Mouse (Mus musculus) limb, embryonic 13.5 days (tissue): ENCODE measurements around the gene Spout1. TPM values are rescaled to one million over a fixed set of nuclear protein-coding genes. Genes with fewer than 3 reads are reported as not detected.

Source experiments
- ATAC-seq: fragments of 200-750 bp; cut with Nextera tagmentation; 2 replicates; pipeline ENCODE4 v1.8.0; 2017; ENCODE audit warnings: low read depth, moderate number of reproducible peaks, moderate TSS enrichment; ENCODE audit not compliant: low FRiP score
- H3K27ac ChIP-seq: fragments of 300-500 bp; sonication (generic); 2 replicates; pipeline ENCODE4 v1.5.1; 2015; ENCODE audit warnings: inconsistent platforms, mild to moderate bottlenecking, moderate library complexity
- H3K27me3 ChIP-seq: fragments of 300-500 bp; sonication (generic); 2 replicates; pipeline ENCODE4 v1.6.1; 2015; ENCODE audit warnings: mild to moderate bottlenecking, inconsistent platforms
- H3K36me3 ChIP-seq: fragments of 300-500 bp; sonication (generic); 2 replicates; pipeline ENCODE4 v1.6.1; 2015; ENCODE audit warnings: inconsistent platforms, mild to moderate bottlenecking, moderate library complexity
- H3K4me1 ChIP-seq: fragments of 300-500 bp; sonication (generic); 2 replicates; pipeline ENCODE4 v1.6.1; 2015; ENCODE audit warnings: inconsistent platforms
- H3K4me2 ChIP-seq: fragments of 300-500 bp; sonication (generic); replicated peaks from 2 replicates; pipeline ENCODE4 v1.6.1; 2015; ENCODE audit warnings: inconsistent platforms, mild to moderate bottlenecking, moderate library complexity
- H3K4me3 ChIP-seq: fragments of 300-500 bp; sonication (generic); 2 replicates; pipeline ENCODE4 v1.5.1; 2015; ENCODE audit warnings: moderate library complexity, mild to moderate bottlenecking, inconsistent platforms
- H3K9ac ChIP-seq: fragments of 300-500 bp; sonication (generic); 2 replicates; pipeline ENCODE4 v1.6.1; 2015; ENCODE audit warnings: mild to moderate bottlenecking, inconsistent platforms
- H3K9me3 ChIP-seq: fragments of 300-500 bp; sonication (generic); 2 replicates; pipeline ENCODE4 v1.6.1; 2016; ENCODE audit warnings: inconsistent platforms
- WGBS: fragments of 180-500 bp; shearing (Covaris S2); methylation state at CpG from one replicate; pipeline ENCODE4 v1.1.7; 2015; 5-methylcytosine and 5-hydroxymethylcytosine counted together
- polyA plus RNA-seq: library from polyadenylated mRNA; unstranded; fragments of >200 nt; fragmentation: Nextera tagmentation; extraction: Ambion mirVana; gene quantifications from 2 replicates; pipeline ENCODE4 v1.2.1, GENCODE M21; 2015

Gene Spout1
- polyA plus RNA-seq, 1 experiment from 2014 or later = 96.7 TPM

- Histone ChIP-seq H3K4me3 (peak overlapping the region; percentile 85), H3K4me1 (peaks cover 20% of the 10 kb centered on the region), H3K9me3 (no peaks in the 10 kb centered on the region), H3K27me3 (no peaks in the 10 kb centered on the region), H3K36me3 (peaks cover 9% of the 10 kb centered on the region), H3K27ac (peak overlapping the region; percentile 89), H3K4me2 (peak overlapping the region; percentile 90), H3K9ac (peak overlapping the region; percentile 76)
- peak; percentile 76 for ATAC-seq
- WGBS = 1% methylated on average over 44 of the region's 44 CpGs
Measured at GRCm38 (mm10) chr2:30123729-30124471, 54.4 kb downstream of the Spout1 start.

Other genes with a start within 250 kb of the Spout1 start
- gene Gle1, start 243.0 kb downstream of the Spout1 start, polyA plus RNA-seq = 74.2 and 75.1 TPM in 2 replicates
- gene Sptan1, start 212.9 kb downstream of the Spout1 start, polyA plus RNA-seq = 85.5 and 90.7 TPM in 2 replicates
- 40.4 and 42.5 TPM in 2 replicates for gene Wdr34, start 129.6 kb downstream of the Spout1 start, polyA plus RNA-seq
- 514 and 554 TPM in 2 replicates for gene Set, start 121.1 kb downstream of the Spout1 start, polyA plus RNA-seq
- gene Pkn3, start 100.8 kb downstream of the Spout1 start, polyA plus RNA-seq = 8.6 and 10.0 TPM in 2 replicates
- 25.3 and 27.9 TPM in 2 replicates for gene Zdhhc12, start 84.8 kb downstream of the Spout1 start, polyA plus RNA-seq
- 11.2 and 12.5 TPM in 2 replicates for gene Zer1, start 53.9 kb downstream of the Spout1 start, polyA plus RNA-seq
- gene Tbc1d13, start 44.7 kb downstream of the Spout1 start, polyA plus RNA-seq = 10.1 and 10.7 TPM in 2 replicates
- 17.2 and 19.2 TPM in 2 replicates for gene Endog, start 7.0 kb downstream of the Spout1 start, polyA plus RNA-seq
- 7.8 and 8.1 TPM in 2 replicates for gene Kyat1, start 27.4 kb upstream of the Spout1 start, polyA plus RNA-seq
- gene Lrrc8a, start 59.3 kb upstream of the Spout1 start, polyA plus RNA-seq = 49.1 and 51.6 TPM in 2 replicates
- 0.22 TPM in 1 of 2 replicates, not detected in the other for gene Gm28035, start 62.1 kb upstream of the Spout1 start, polyA plus RNA-seq
- 4.1 and 4.5 TPM in 2 replicates for gene Phyhd1, start 87.7 kb upstream of the Spout1 start, polyA plus RNA-seq
- not detected in 2 replicates for gene Gm28038, start 102.6 kb upstream of the Spout1 start, polyA plus RNA-seq
- gene Dolk, start 107.9 kb upstream of the Spout1 start, polyA plus RNA-seq = 30.8 and 32.0 TPM in 2 replicates
- gene Nup188, start 107.9 kb upstream of the Spout1 start, polyA plus RNA-seq = 33.7 and 41.2 TPM in 2 replicates
- 82.7 and 85.0 TPM in 2 replicates for gene Sh3glb2, start 180.9 kb upstream of the Spout1 start, polyA plus RNA-seq
- gene Miga2, start 185.8 kb upstream of the Spout1 start, polyA plus RNA-seq = 24.3 and 26.6 TPM in 2 replicates
- 33.1 and 33.5 TPM in 2 replicates for gene Dolpp1, start 213.8 kb upstream of the Spout1 start, polyA plus RNA-seq
- gene Crat, start 237.4 kb upstream of the Spout1 start, polyA plus RNA-seq = 28.0 and 31.1 TPM in 2 replicates
- 144 and 150 TPM in 2 replicates for gene Ptpa, start 237.6 kb upstream of the Spout1 start, polyA plus RNA-seq